Mouse (Mus musculus) lung, postnatal 36 days (tissue): Measurements from ENCODE around the gene Adgra1.

Experiments
- DNase-seq: peaks from one replicate; pipeline ENCODE4 v3.0.0; 2022; ENCODE audit warnings: mixed read lengths

Gene Adgra1

GRCm38 (mm10) chr7:139850677-139851076 lies 16.7 kb downstream of the Adgra1 start:
- DNase-seq, result no peak

GRCm38 (mm10) chr7:139851098-139851497 lies 17.1 kb downstream of the Adgra1 start:
- DNase-seq, result no peak

- no peak for DNase-seq
These were observed 21.3 kb downstream of the Adgra1 start for GRCm38 (mm10) chr7:139855261-139855660.

- peak; percentile 78 for DNase-seq
These were observed 27.4 kb downstream of the Adgra1 start for GRCm38 (mm10) chr7:139861411-139861810.

GRCm38 (mm10) chr7:139863076-139863475 lies 29.1 kb downstream of the Adgra1 start:
- DNase-seq, result no peak

GRCm38 (mm10) chr7:139864253-139864652 lies 30.3 kb downstream of the Adgra1 start:
- DNase-seq, result no peak

- DNase-seq, result no peak
These were observed 30.9 kb downstream of the Adgra1 start for GRCm38 (mm10) chr7:139864871-139865270.

- DNase-seq, result no peak
These were observed 37.0 kb downstream of the Adgra1 start for GRCm38 (mm10) chr7:139871014-139871413.

- peak; percentile 4 for DNase-seq
These were observed 43.3 kb downstream of the Adgra1 start for GRCm38 (mm10) chr7:139877167-139877792.

GRCm38 (mm10) chr7:139878122-139878521 lies 44.1 kb downstream of the Adgra1 start:
- DNase-seq, result no peak

GRCm38 (mm10) chr7:139878621-139879020 lies 44.6 kb downstream of the Adgra1 start:
- no peak for DNase-seq

- no peak for DNase-seq
These were observed 49.6 kb downstream of the Adgra1 start for GRCm38 (mm10) chr7:139883545-139883944.

- no peak for DNase-seq
These were observed 57.8 kb downstream of the Adgra1 start for GRCm38 (mm10) chr7:139891779-139892178.

- no peak for DNase-seq
These were observed 60.9 kb downstream of the Adgra1 start, which contains the start of gene Kndc1 for GRCm38 (mm10) chr7:139894655-139895557. TSS of gene Kndc1 (plus strand) at chr7:139894696.

- DNase-seq, result no peak
These were observed 62.3 kb downstream of the Adgra1 start for GRCm38 (mm10) chr7:139896271-139896670.

- DNase-seq, result no peak
These were observed 62.8 kb downstream of the Adgra1 start for GRCm38 (mm10) chr7:139896796-139897195.

- no peak for DNase-seq
These were observed 64.6 kb downstream of the Adgra1 start for GRCm38 (mm10) chr7:139898606-139899005.

GRCm38 (mm10) chr7:139899505-139899904 lies 65.5 kb downstream of the Adgra1 start:
- DNase-seq, result no peak

GRCm38 (mm10) chr7:139900456-139900855 lies 66.5 kb downstream of the Adgra1 start:
- no peak for DNase-seq

- DNase-seq, result no peak
These were observed 66.9 kb downstream of the Adgra1 start for GRCm38 (mm10) chr7:139900896-139901295.

- no peak for DNase-seq
These were observed 68.0 kb downstream of the Adgra1 start for GRCm38 (mm10) chr7:139901981-139902380.

- DNase-seq, result no peak
These were observed 71.3 kb downstream of the Adgra1 start for GRCm38 (mm10) chr7:139905261-139905660.

- DNase-seq, result peak; percentile 46
These were observed 71.7 kb downstream of the Adgra1 start for GRCm38 (mm10) chr7:139905661-139906060.

GRCm38 (mm10) chr7:139908176-139908575 lies 74.2 kb downstream of the Adgra1 start:
- DNase-seq, result no peak
